Mouse (Mus musculus) embryonic facial prominence, embryonic 12.5 days (tissue): ENCODE results near the gene Sh3gl1. TPM values are rescaled to one million over a fixed set of nuclear protein-coding genes. Genes with fewer than 3 reads are reported as not detected.

Source experiments
- ATAC-seq: fragments of 200-750 bp; cut with Nextera tagmentation; 2 replicates; pipeline ENCODE4 v1.8.0; 2017; ENCODE audit not compliant: insufficient number of reproducible peaks, insufficient read depth, low FRiP score, low TSS enrichment
- H3K27ac ChIP-seq: fragments of 300-500 bp; sonication (generic); 2 replicates; pipeline ENCODE4 v1.5.1; 2016; ENCODE audit warnings: mild to moderate bottlenecking
- H3K27me3 ChIP-seq: fragments of 300-500 bp; sonication (generic); 2 replicates; pipeline ENCODE4 v1.6.1; 2016; ENCODE audit warnings: mild to moderate bottlenecking, moderate library complexity
- H3K36me3 ChIP-seq: fragments of 300-500 bp; sonication (generic); 2 replicates; pipeline ENCODE4 v1.6.1; 2016; ENCODE audit warnings: mild to moderate bottlenecking
- H3K4me1 ChIP-seq: fragments of 300-500 bp; sonication (generic); 2 replicates; pipeline ENCODE4 v1.6.1; 2016
- H3K4me2 ChIP-seq: fragments of 300-500 bp; sonication (generic); replicated peaks from 2 replicates; pipeline ENCODE4 v1.6.1; 2016; ENCODE audit warnings: mild to moderate bottlenecking, moderate library complexity
- H3K4me3 ChIP-seq: fragments of 300-500 bp; sonication (generic); 2 replicates; pipeline ENCODE4 v1.5.1; 2016; ENCODE audit warnings: mild to moderate bottlenecking
- H3K9ac ChIP-seq: fragments of 300-500 bp; sonication (generic); 2 replicates; pipeline ENCODE4 v1.6.1; 2016; ENCODE audit warnings: mild to moderate bottlenecking, moderate library complexity
- H3K9me3 ChIP-seq: fragments of 300-500 bp; sonication (generic); 2 replicates; pipeline ENCODE4 v1.6.1; 2016; ENCODE audit warnings: mild to moderate bottlenecking, moderate library complexity
- WGBS: fragments of 180-500 bp; shearing (Covaris S2); methylation state at CpG from one replicate; pipeline ENCODE4 v1.1.7; 2016; 5-methylcytosine and 5-hydroxymethylcytosine counted together
- polyA plus RNA-seq: library from polyadenylated mRNA; unstranded; fragments of >200 nt; fragmentation: Nextera tagmentation; extraction: Ambion mirVana; gene quantifications from 2 replicates; pipeline ENCODE4 v1.2.1, GENCODE M21; 2016

Sh3gl1 gene
- polyA plus RNA-seq, 1 experiment from 2014 or later = 173 TPM

DNA sequence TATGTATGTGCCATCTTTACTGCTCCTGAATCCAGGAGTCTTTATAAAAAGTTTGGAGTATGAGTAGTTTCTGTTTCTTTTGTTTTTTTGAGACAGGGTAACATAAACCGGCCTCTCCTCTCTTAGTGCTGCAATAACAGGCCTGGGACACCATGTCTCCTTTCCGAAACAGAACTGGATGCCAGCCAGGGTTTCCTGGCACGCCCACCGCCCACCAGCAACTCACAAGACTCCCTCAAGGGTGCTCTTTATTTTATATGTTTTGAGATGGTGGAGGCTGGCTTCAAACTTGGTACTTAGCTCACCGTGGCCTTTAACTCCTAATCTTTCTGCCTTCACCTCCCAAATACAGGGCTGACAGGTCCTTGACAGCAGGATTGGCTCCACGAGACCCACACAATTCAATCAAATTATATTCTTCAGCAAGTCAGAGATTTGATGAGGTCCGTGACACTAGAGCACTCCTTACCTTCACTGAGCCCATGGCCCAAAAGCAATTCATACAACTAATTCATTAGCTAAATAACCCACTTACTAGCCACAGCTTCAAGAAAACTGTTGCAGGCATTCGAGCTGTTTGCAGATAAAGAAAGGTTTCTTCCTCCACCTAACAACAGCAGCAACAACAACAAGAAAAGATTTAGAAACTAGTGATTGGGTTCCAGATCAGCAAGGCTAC is 2.3 kb upstream of the Sh3gl1 start:
- Histone ChIP-seq H3K9me3 (no peaks in the 10 kb centered on the region), H3K4me2 (no peak overlapping the region), H3K27me3 (no peaks in the 10 kb centered on the region), H3K4me3 (no peak overlapping the region), H3K4me1 (peaks cover 32% of the 10 kb centered on the region), H3K27ac (no peak overlapping the region), H3K36me3 (peaks cover 12% of the 10 kb centered on the region), H3K9ac (no peak overlapping the region)
- ATAC-seq = no peak
- 89% methylated on average over 8 of the region's 8 CpGs for WGBS

DNA sequence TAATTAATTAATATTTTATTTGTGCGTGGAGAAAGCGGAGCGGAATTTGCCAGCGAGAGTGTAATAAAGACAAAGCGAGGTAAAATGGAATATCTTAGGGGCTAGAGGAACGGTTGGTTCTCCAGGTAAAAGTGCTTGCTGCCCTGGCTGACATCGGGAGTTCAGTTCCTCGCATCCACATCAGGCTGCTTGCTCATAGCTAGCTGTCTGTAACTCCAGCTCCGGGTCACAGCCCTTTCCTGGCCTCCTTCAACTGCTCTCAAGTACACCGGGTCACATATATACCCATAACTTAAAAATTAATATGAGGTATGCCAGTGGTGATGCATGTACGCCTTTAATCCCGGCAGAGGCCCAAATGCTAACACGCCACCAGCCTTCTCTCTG is 459 bp upstream of the Sh3gl1 start:
- ATAC-seq = no peak

DNA sequence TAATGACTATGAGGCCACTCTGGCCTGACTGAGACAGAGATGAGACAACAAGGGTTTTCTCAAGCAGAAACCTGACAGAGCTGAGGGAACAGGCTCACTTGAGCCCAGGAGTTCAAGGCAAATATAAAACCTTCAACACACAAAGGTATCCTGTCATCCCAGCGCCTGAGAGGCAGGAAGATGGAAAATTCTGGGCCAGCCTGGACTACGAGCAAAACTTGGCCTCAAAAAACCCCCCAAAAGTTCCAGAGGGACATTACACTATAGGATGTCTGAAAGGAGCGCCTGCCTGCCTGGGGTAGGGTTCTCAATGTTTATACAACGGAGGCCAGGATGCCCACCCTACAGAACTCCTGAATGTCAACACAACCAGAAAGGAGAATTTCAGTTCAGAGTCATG is 1.2 kb downstream of the Sh3gl1 start:
- peaks cover 25% of the 10 kb centered on the region for H3K4me1 ChIP-seq
- ATAC-seq = no peak
- peaks cover 16% of the 10 kb centered on the region for H3K36me3 ChIP-seq
- H3K9me3 ChIP-seq = no peaks in the 10 kb centered on the region
- H3K4me3 ChIP-seq = peak overlapping the region; percentile 80
- peak overlapping the region; percentile 55 for H3K4me2 ChIP-seq
- H3K9ac ChIP-seq = peak overlapping the region; percentile 90
- 77% methylated on average over 4 of the region's 4 CpGs for WGBS
- no peaks in the 10 kb centered on the region for H3K27me3 ChIP-seq
- H3K27ac ChIP-seq = no peak overlapping the region

More for the DNA sequence above, 459 bp upstream of the Sh3gl1 start:
- no peak overlapping the region for H3K27ac ChIP-seq
- H3K4me1 ChIP-seq = peaks cover 35% of the 10 kb centered on the region
- 34% methylated on average over 13 of the region's 13 CpGs for WGBS
- H3K9me3 ChIP-seq = no peaks in the 10 kb centered on the region
- H3K4me3 ChIP-seq = peak overlapping the region; percentile 80; the same call in 1 of the 2 replicates
- no peaks in the 10 kb centered on the region for H3K27me3 ChIP-seq
- H3K36me3 ChIP-seq = peaks cover 14% of the 10 kb centered on the region
- H3K9ac ChIP-seq = peak overlapping the region; percentile 90; the same call in 1 of the 2 replicates
- H3K4me2 ChIP-seq = peak overlapping the region; percentile 55

DNA sequence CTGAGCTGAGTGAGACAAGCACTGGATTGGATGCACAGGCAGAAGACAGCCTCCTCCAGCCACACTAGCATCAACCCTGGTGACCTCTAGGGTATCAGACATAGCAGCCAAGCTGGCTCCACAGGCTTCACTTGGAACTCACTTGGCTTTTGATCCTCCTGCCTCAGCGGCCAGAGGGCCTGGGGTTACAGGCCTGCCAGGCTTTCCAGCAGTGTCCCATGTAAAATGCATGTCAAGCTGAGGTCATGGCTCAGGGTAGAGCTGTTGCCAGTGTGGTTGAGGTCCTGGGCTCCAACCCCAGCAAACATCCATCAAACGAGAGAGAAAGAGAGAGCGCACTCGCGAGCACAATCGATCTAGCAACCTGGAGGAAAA is 1.7 kb downstream of the Sh3gl1 start:
- Histone ChIP-seq H3K36me3 (peaks cover 21% of the 10 kb centered on the region), H3K27me3 (no peaks in the 10 kb centered on the region), H3K9me3 (no peaks in the 10 kb centered on the region), H3K27ac (no peak overlapping the region), H3K9ac (peak overlapping the region; percentile 90), H3K4me3 (0 out of 2 replicates have a peak overlapping the region, but pooled peaks have one; percentile 8), H3K4me1 (peaks cover 25% of the 10 kb centered on the region), H3K4me2 (peak overlapping the region; percentile 55)
- no peak for ATAC-seq
- 92% methylated on average over 6 of the region's 6 CpGs for WGBS

DNA sequence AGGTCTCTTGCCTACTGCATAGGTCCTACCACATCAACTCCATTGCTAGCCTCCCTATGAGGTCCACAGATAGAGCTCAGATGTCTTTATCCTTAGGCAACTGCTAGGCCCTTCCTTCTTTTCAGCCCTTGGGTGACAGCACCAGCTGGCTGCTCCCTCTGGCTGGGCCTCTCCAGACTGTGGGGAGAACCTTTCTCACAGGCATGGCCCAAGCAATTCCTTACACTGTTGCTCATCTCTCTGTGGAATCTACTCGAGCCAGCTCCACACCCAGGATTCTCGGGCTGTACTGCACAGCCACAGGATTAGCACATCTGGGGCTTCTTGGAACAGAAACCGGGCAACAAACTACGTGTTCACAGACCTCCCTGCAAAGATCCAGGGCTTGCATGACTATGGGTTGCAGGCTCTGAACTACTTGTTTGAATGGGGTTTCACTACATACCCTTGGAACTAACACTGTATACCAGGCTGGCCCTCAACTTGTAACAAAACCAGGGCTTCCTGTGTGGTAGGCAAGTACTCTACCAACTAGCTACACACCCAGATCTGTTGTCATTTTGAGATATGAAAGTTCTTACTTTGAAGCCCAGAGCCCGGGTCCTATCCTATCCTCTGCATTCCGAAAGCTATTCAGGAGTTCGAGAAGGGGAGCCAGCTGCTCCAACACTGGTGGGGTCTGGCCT is 2.3 kb downstream of the Sh3gl1 start:
- peaks cover 26% of the 10 kb centered on the region for H3K36me3 ChIP-seq

DNA sequence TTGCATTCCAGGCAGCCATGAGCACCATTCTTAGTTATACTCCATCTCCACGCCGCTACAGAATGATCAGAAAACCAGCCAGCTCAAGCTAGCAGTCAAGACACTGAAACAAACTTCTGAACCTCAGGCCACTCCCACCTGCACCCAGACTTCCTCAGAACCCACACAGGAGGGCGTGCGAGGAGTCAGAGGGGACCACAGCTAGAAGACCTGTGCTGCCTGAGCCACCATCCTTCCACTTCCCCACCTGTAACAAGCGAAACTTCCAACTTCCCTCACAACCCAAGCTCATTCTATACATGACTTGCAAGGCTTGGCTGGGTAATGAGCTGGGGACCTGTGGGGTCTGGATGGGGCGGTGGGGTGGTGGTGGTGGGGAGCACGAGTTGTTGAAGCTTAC is 3.6 kb downstream of the Sh3gl1 start:
- no peak for ATAC-seq
- Histone ChIP-seq H3K4me2 (no peak overlapping the region), H3K27ac (no peak overlapping the region), H3K9ac (no peak overlapping the region), H3K4me3 (no peak overlapping the region), H3K4me1 (peaks cover 25% of the 10 kb centered on the region), H3K36me3 (peaks cover 33% of the 10 kb centered on the region), H3K9me3 (no peaks in the 10 kb centered on the region), H3K27me3 (no peaks in the 10 kb centered on the region)
- 72% methylated on average over 7 of the region's 7 CpGs for WGBS

More for the DNA sequence above, 2.3 kb downstream of the Sh3gl1 start:
- 85% methylated on average over 7 of the region's 7 CpGs for WGBS
- Histone ChIP-seq H3K9ac (peak overlapping the region; percentile 90; the same call in 1 of the 2 replicates), H3K4me2 (no peak overlapping the region), H3K27ac (no peak overlapping the region), H3K9me3 (no peaks in the 10 kb centered on the region), H3K27me3 (no peaks in the 10 kb centered on the region), H3K4me3 (0 out of 2 replicates have a peak overlapping the region, but pooled peaks have one; percentile 8), H3K4me1 (peaks cover 25% of the 10 kb centered on the region)
- no peak for ATAC-seq

DNA sequence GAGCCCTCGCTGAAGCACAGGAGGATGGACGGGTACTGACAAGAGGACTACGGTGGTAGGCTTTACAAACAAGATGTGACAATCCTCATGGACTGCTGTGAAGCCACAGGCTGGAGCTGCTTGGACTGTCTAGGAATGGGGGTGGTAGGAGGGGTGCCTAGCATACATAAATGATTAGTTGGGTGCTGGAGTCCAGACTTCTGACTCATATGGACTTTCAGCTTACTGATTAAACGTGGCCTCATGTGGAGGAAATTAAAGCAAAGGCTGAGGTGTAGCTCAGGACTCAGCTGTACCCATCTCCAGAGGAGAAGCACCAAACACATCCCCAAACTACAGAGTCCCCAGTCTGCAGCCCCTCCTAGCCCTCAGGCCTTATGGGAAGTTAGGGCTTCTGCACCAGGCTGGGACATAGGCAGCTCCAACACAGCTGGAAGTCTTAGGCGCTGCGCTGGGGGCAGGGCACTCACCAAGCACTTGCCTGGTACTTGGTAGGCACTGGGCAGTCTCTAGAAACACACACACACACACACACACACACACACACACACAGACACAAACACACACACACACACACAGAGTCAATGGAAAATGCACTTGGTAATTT is 4.2 kb downstream of the Sh3gl1 start:
- H3K4me1 ChIP-seq = peaks cover 25% of the 10 kb centered on the region
- no peak overlapping the region for H3K9ac ChIP-seq
- ATAC-seq = no peak
- H3K4me3 ChIP-seq = no peak overlapping the region
- no peaks in the 10 kb centered on the region for H3K27me3 ChIP-seq
- 78% methylated on average over 6 of the region's 6 CpGs for WGBS
- no peaks in the 10 kb centered on the region for H3K9me3 ChIP-seq
- H3K36me3 ChIP-seq = peaks cover 33% of the 10 kb centered on the region
- no peak overlapping the region for H3K27ac ChIP-seq
- no peak overlapping the region for H3K4me2 ChIP-seq

DNA sequence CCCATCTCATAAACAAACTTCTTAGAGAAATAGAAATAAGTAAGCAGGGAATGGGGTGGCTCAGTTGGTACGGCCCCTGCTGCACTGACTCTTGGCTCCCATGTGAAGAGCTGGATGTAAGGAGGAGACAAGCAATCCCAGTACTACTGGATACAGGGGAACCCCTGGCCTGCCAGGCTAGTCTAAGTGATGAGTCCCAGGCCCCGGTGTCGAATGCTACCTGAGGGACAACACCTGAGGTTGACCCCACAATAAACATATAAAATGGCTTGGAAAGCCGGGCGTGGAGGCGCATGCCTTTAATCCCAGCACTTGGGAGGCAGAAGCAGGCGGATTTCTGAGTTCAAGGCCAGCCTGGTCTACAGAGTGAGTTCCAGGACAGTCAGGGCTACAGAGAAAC is 5.0 kb downstream of the Sh3gl1 start:
- H3K27me3 ChIP-seq = no peaks in the 10 kb centered on the region
- H3K4me2 ChIP-seq = no peak overlapping the region
- no peaks in the 10 kb centered on the region for H3K9me3 ChIP-seq
- H3K36me3 ChIP-seq = peaks cover 33% of the 10 kb centered on the region
- WGBS = 88% methylated on average over 7 of the region's 7 CpGs
- peaks cover 25% of the 10 kb centered on the region for H3K4me1 ChIP-seq
- no peak overlapping the region for H3K4me3 ChIP-seq
- H3K27ac ChIP-seq = no peak overlapping the region
- H3K9ac ChIP-seq = no peak overlapping the region
- no peak for ATAC-seq

DNA sequence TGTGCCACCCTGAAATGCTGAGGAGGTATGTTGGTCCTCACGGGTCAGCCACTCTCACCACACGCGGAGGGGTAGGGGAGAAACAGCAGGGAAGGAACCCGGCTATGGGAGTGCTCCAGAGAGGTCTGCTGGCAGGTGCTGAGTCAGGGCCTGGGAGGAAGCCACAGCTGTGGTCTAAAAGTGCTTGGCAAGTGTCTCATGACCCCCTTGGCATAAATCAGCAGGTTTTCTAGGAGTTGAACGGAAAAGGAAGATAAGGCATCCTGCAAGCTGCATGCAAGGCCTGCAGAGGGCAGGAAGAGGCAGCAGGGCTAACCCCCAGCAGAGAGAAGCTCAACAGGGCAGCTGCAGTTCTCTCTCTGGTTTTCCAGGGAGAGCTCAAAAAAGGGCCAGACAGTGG is 5.5 kb downstream of the Sh3gl1 start:
- Histone ChIP-seq H3K9ac (no peak overlapping the region), H3K4me1 (peaks cover 25% of the 10 kb centered on the region)
- WGBS = 78% methylated on average over 5 of the region's 5 CpGs

DNA sequence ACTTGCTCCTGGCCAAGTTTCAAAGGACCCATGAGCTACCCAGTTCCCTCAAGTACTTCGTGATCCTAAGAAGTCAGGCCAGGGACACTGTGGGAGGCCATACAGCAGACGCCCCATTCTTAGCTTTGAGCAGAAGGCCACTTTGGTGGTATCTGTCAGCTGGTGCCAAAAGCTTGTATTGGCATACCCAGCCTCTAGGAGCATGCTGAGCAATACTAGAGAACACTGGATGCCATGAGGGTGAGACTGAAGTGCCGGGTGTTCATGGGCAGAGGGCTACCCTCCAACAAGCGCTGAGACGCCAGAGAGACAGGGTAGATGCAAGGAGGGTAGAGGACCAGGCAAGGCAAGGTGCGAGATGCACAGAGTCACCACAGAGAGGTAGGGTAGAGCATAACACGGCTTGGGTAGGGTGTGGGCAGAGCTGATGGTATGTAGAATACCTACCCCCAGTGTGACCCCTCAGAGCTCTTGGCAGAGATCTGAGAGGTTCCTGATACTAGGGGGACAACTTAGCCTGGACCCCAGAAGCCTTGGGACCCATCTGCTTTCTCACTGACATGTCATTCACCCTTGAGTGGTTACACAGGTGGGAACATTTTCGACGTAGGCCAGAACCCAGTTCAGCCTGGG is 6.1 kb downstream of the Sh3gl1 start:
- H3K27me3 ChIP-seq = no peaks in the 10 kb centered on the region
- 88% methylated on average over 9 of the region's 9 CpGs for WGBS
- no peaks in the 10 kb centered on the region for H3K9me3 ChIP-seq
- H3K4me1 ChIP-seq = peaks cover 22% of the 10 kb centered on the region
- H3K9ac ChIP-seq = no peak overlapping the region
- H3K4me3 ChIP-seq = no peak overlapping the region
- H3K27ac ChIP-seq = no peak overlapping the region
- no peak for ATAC-seq
- H3K4me2 ChIP-seq = no peak overlapping the region
- peaks cover 33% of the 10 kb centered on the region for H3K36me3 ChIP-seq

More for the DNA sequence above, 5.5 kb downstream of the Sh3gl1 start:
- no peak for ATAC-seq
- Histone ChIP-seq H3K9me3 (no peaks in the 10 kb centered on the region), H3K27ac (no peak overlapping the region), H3K4me3 (no peak overlapping the region), H3K36me3 (peaks cover 33% of the 10 kb centered on the region), H3K4me2 (no peak overlapping the region), H3K27me3 (no peaks in the 10 kb centered on the region)

DNA sequence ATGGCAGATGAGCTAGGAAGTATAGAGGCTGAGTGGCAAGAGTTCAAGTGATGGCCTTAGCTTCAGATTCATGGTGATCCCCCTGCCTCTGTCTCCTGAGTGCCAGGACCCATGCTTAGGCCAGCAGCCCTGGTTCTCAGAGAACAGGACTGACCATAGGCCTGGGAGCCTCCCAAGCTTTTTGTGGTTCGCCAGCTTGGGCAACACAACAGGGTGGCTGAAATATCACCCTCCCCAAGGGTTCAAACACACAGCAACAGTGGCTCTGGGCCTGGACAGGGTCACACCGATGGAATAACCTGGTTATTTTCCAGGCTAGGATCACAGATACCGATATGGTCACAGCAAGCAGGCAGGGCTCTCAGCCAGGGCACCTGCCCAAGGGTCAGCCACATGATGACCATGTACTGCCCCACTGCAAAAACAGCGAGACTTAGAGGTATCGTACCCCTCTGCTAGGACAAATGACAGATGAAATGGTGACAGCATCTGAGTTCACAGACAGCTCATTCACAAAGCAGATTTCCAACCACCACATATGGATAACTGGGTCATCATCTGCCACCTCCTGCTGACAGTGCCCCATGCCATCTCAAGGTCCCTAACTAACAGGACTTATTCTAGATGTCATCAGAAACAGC is 8.5 kb downstream of the Sh3gl1 start:
- 0 out of 2 replicates have a peak, but pooled peaks cover under 1% of the 10 kb centered on the region for H3K4me1 ChIP-seq
- 92% methylated on average over 5 of the region's 5 CpGs for WGBS
- H3K9me3 ChIP-seq = no peaks in the 10 kb centered on the region
- no peak overlapping the region for H3K4me2 ChIP-seq
- H3K27me3 ChIP-seq = no peaks in the 10 kb centered on the region
- no peak for ATAC-seq
- H3K9ac ChIP-seq = no peak overlapping the region
- H3K27ac ChIP-seq = no peak overlapping the region
- H3K4me3 ChIP-seq = no peak overlapping the region
- H3K36me3 ChIP-seq = peaks cover 31% of the 10 kb centered on the region; the same call in 1 of the 2 replicates
